Mouse (Mus musculus) lung, embryonic 14.5 days (tissue): Measurements from ENCODE around the gene Prdm8. TPM values are rescaled to one million over a fixed set of nuclear protein-coding genes. Genes with fewer than 3 reads are reported as not detected.

Source experiments
- ATAC-seq: fragments of 200-750 bp; cut with Nextera tagmentation; 2 replicates; pipeline ENCODE4 v1.8.0; 2017; ENCODE audit warnings: mild to moderate bottlenecking, moderate TSS enrichment, moderate library complexity; ENCODE audit not compliant: insufficient read depth
- DNase-seq: peaks from one replicate; pipeline ENCODE4 v3.0.0-alpha.2; 2015
- H3K27ac ChIP-seq: fragments of 300-500 bp; sonication (generic); 2 replicates; pipeline ENCODE4 v1.5.1; 2014; ENCODE audit warnings: low read depth, mild to moderate bottlenecking, moderate library complexity
- H3K27me3 ChIP-seq: fragments of 300-500 bp; sonication (generic); 2 replicates; pipeline ENCODE4 v1.6.1; 2014; ENCODE audit warnings: low read length, control low read depth; ENCODE audit not compliant: insufficient read depth
- H3K36me3 ChIP-seq: fragments of 300-500 bp; sonication (generic); 2 replicates; pipeline ENCODE4 v1.6.1; 2014; ENCODE audit warnings: control low read depth; ENCODE audit not compliant: insufficient read depth
- H3K4me1 ChIP-seq: fragments of 300-500 bp; sonication (generic); 2 replicates; pipeline ENCODE4 v1.6.1; 2014; ENCODE audit warnings: antibody characterized with exemption, control low read depth; ENCODE audit not compliant: insufficient read depth
- H3K4me2 ChIP-seq: fragments of 300-500 bp; sonication (generic); 2 replicates; pipeline ENCODE4 v1.6.1; 2014; ENCODE audit warnings: mild to moderate bottlenecking
- H3K4me3 ChIP-seq: fragments of 300-500 bp; sonication (generic); 2 replicates; pipeline ENCODE4 v1.5.1; 2014; ENCODE audit warnings: low read depth, low read length
- H3K9ac ChIP-seq: fragments of 300-500 bp; sonication (generic); 2 replicates; pipeline ENCODE4 v1.6.1; 2014
- H3K9me3 ChIP-seq: fragments of 300-500 bp; sonication (generic); 2 replicates; pipeline ENCODE4 v1.6.1; 2016; ENCODE audit warnings: low read depth, low read length, control low read depth
- CTCF ChIP-seq: IDR thresholded peaks from 2 replicates; pipeline ENCODE4 v1.5.1; 2016; ENCODE audit warnings: antibody characterized with exemption, low read depth
- WGBS: fragments of 180-500 bp; shearing (Covaris S2); extraction: QIAGEN DNeasy Blood & Tissue Kit; methylation state at CpG from one replicate; pipeline ENCODE4 v1.1.7; 2014; 5-methylcytosine and 5-hydroxymethylcytosine counted together
- polyA plus RNA-seq: library from polyadenylated mRNA; unstranded; fragments of >200 nt; fragmentation: Nextera tagmentation; extraction: Ambion mirVana; gene quantifications from 2 replicates; pipeline ENCODE4 v1.2.1, GENCODE M21; 2014

The Prdm8 gene
- 1.1 and 1.7 TPM in 2 replicates for polyA plus RNA-seq

- TF ChIP-seq CTCF, result peak; percentile 95
- Histone ChIP-seq H3K36me3 (no peaks in the 10 kb centered on the region), H3K27ac (no peak within 1 kb of the TSS), H3K4me3 (peak within 1 kb of the TSS; percentile 48), H3K4me2 (peak within 1 kb of the TSS; percentile 70), H3K4me1 (0 out of 2 replicates have a peak, but pooled peaks cover 3% of the 10 kb centered on the region), H3K9me3 (no peaks in the 10 kb centered on the region), H3K27me3 (peaks cover 62% of the 10 kb centered on the region), H3K9ac (peak within 1 kb of the TSS; percentile 52)
- WGBS, result under 1% methylated on average over 49 of the region's 51 CpGs
- peak; percentile 96 for DNase-seq
- peak; percentile 97 for ATAC-seq
These were observed at the start of gene Prdm8 for GRCm38 (mm10) chr5:98167180-98167824. Gene Prdm8, plus strand, starts transcription at chr5:98167198.

GRCm38 (mm10) chr5:98127074-98127473 is 39.9 kb upstream of the Prdm8 start:
- 80% methylated on average over 3 of the region's 3 CpGs for WGBS
- Histone ChIP-seq H3K9me3 (no peaks in the 10 kb centered on the region), H3K27me3 (no peaks in the 10 kb centered on the region), H3K36me3 (no peaks in the 10 kb centered on the region), H3K4me3 (no peak overlapping the region), H3K4me2 (no peak overlapping the region), H3K27ac (no peak overlapping the region), H3K4me1 (no peaks in the 10 kb centered on the region), H3K9ac (no peak overlapping the region)
- no peak for TF ChIP-seq CTCF
- DNase-seq (no peak), ATAC-seq (no peak)

GRCm38 (mm10) chr5:98138545-98139296 is 28.3 kb upstream of the Prdm8 start:
- no peak overlapping the region for H3K9ac ChIP-seq
- no peaks in the 10 kb centered on the region for H3K4me1 ChIP-seq
- H3K4me2 ChIP-seq, result no peak overlapping the region
- ATAC-seq (no peak), DNase-seq (no peak)
- H3K4me3 ChIP-seq, result no peak overlapping the region
- no peaks in the 10 kb centered on the region for H3K9me3 ChIP-seq
- no peak for TF ChIP-seq CTCF
- no peaks in the 10 kb centered on the region for H3K36me3 ChIP-seq
- H3K27me3 ChIP-seq, result no peaks in the 10 kb centered on the region
- WGBS, result 77% methylated on average over 14 of the region's 14 CpGs
- no peak overlapping the region for H3K27ac ChIP-seq

- Histone ChIP-seq H3K27ac (no peak overlapping the region), H3K4me3 (no peak overlapping the region), H3K9ac (no peak overlapping the region), H3K27me3 (no peaks in the 10 kb centered on the region), H3K36me3 (no peaks in the 10 kb centered on the region), H3K4me1 (no peaks in the 10 kb centered on the region), H3K9me3 (no peaks in the 10 kb centered on the region), H3K4me2 (no peak overlapping the region)
- DNase-seq (no peak), ATAC-seq (no peak)
- 80% methylated on average over 3 of the region's 3 CpGs for WGBS
- TF ChIP-seq CTCF, result no peak
These were observed 27.7 kb upstream of the Prdm8 start for GRCm38 (mm10) chr5:98139297-98139660.

- Histone ChIP-seq H3K4me1 (no peaks in the 10 kb centered on the region), H3K9ac (no peak overlapping the region), H3K4me2 (no peak overlapping the region), H3K27ac (no peak overlapping the region), H3K27me3 (no peaks in the 10 kb centered on the region), H3K4me3 (no peak overlapping the region), H3K36me3 (no peaks in the 10 kb centered on the region), H3K9me3 (no peaks in the 10 kb centered on the region)
- WGBS, result 62% methylated on average over 3 of the region's 3 CpGs
- no peak for TF ChIP-seq CTCF
- ATAC-seq (no peak), DNase-seq (no peak)
These were observed 20.1 kb upstream of the Prdm8 start for GRCm38 (mm10) chr5:98146895-98147294.

GRCm38 (mm10) chr5:98166116-98166515 is 882 bp upstream of the Prdm8 start:
- Histone ChIP-seq H3K36me3 (no peaks in the 10 kb centered on the region), H3K9me3 (no peaks in the 10 kb centered on the region), H3K4me3 (0 out of 2 replicates have a peak overlapping the region, but pooled peaks have one; percentile 11), H3K4me1 (0 out of 2 replicates have a peak, but pooled peaks cover 3% of the 10 kb centered on the region), H3K27me3 (peaks cover 50% of the 10 kb centered on the region), H3K27ac (no peak overlapping the region), H3K9ac (no peak overlapping the region), H3K4me2 (peak overlapping the region; percentile 70)
- 6% methylated on average over 15 of the region's 15 CpGs for WGBS
- DNase-seq, result peak; percentile 15
- TF ChIP-seq CTCF, result no peak
- ATAC-seq, result no peak
